Mouse (Mus musculus) frontal cortex, postnatal 14 days (tissue): Measurements from ENCODE around the gene Cirbp.

ENCODE experiments used
- DNase-seq, 2 experiments: peaks; one replicate each; pipeline ENCODE4 v3.0.0; 2022; ENCODE audit warnings: low spot score in 2 of 2

The Cirbp gene

GRCm38 (mm10) chr10:80150226-80151210 is 15.3 kb upstream of the Cirbp start:
- DNase-seq: no peak

GRCm38 (mm10) chr10:80151211-80152034 is 14.4 kb upstream of the Cirbp start:
- DNase-seq: no peak

DNA sequence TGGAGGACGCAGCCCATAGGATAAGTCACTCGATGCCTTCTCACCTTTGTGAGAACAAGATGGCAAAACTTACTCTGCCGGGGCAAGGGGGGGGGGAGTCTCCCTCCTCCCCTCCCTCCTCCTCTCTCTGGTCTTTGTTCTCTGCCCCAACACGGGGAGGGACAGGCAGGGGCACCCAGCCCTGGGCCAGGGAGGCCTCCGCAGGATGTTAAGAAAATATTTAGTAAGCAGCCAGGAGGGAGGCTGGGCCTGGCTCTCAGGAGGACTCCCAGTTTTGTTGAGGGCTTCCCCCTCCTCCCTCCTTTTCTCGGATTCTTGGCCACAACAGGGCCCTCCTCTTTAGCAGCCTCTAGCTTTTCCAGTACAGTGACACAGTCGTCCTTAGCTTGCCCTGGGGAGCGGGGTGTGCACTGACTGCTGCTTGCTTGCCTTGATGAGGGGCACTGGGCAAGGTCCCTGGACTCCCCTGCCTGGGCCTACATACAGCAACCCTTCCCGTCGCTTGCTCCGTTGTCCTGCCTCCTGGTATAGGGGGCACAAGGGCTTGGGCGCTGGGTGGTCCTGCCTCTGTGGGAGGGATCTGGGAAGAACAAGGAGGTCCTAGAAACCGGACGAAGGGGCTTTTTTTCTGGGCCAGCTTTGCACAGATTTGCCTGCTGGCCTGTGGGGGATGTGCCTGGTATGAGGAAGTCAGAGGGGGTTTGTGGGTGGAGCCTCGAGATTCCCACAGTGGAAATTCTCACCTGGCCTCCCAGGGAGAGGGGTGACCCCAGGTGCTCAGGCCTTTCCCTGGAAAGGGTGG is 13.5 kb upstream of the Cirbp start:
- no peak for DNase-seq

DNA sequence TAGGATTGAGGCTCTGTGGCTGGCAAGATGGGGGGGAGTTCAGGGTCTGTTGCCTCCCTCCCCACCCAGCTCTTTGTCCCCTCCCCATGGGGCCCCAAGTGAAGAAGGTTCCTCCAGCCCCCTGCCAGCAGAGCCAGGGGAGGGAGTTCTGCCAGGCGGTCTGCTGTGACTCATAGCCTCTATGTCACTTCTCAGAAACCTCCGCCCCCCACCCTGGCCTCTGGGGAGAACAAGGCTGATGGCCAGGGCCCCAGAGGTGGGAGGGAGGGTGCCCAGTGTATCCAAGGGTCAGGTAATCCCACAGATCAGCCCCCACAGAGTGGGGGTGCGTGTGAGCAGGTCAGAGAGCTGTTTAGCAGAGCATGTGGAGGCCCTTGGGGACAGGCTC is 12.9 kb upstream of the Cirbp start:
- peak in 1 of 2 experiments; percentile 13 for DNase-seq

DNA sequence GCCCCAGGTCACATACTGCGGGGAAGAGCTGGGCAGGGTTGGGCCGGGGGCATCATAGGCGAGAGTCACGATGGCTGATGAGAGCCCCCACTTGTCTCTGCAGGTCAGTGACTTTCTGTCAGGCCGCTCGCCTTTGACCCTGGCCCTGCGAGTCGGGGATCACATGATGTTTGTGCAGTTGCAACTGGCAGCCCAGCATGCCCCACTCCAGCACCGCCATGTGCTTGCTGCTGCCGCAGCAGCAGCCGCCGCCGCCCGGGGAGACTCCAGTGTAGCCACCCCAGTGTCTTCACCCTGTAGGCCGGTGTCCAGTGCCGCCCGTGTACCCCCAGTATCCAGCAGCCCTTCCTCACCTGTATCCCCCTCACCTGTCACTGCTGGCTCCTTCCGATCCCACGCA is 12.1 kb upstream of the Cirbp start:
- peak in 1 of 2 experiments; percentile 5 for DNase-seq

DNA sequence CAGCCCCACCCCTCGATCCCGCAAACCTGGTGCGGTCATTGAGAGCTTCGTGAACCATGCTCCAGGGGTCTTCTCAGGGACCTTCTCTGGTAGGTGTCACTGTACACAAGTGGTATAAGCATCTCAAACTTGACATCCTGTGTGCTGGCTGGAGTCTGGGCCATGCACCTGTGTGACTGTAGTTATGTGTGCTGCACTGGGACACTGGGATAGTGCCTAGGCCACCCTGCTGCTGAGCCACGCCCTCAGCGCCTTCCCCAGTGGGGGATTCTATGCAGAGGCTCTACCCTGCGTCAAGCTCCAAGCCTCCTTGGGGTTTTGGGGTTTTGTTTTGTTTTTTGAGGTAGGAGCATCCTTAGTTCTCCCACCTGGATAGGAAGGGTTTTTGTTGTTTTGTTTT is 11.4 kb upstream of the Cirbp start:
- DNase-seq: no peak

DNA sequence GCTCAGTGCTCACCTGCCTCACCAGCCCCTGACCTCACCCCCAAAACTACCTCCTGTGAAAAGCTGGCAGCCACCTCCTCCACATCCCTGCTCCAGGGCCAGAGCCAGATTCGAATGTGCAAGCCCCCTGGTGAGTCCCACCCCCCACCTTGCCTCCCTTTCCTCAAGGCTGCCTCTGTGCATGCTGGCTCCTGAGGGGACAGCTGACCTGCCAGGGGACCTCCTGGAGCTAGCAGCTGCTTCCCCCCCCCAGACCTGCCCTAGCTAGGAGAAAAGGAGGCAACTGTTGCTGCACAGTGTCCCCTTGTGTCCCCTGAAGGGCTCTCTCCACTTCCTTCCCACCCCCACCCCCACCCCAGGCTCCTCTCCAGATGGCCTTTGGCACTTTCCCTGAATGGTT is 10.5 kb upstream of the Cirbp start:
- peak in 1 of 2 experiments; percentile 10 for DNase-seq

GRCm38 (mm10) chr10:80156002-80156751 is 9.6 kb upstream of the Cirbp start:
- peak in 1 of 2 experiments; percentile 15 for DNase-seq

DNA sequence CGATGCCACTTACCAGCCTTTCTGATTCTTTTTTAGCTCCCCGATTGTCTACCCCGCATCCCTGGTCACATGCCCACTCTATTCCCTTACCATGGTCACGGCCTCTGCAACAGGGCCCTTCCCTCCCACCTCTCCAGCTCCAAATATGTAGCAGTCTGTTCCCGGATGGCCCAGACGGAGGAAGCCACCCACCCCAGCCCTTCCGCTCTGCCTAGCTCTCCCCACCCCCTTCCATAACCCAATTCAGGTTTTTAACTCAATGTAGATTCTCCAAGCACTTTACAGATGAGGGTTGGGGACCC is 9.1 kb upstream of the Cirbp start:
- DNase-seq: no peak

DNA sequence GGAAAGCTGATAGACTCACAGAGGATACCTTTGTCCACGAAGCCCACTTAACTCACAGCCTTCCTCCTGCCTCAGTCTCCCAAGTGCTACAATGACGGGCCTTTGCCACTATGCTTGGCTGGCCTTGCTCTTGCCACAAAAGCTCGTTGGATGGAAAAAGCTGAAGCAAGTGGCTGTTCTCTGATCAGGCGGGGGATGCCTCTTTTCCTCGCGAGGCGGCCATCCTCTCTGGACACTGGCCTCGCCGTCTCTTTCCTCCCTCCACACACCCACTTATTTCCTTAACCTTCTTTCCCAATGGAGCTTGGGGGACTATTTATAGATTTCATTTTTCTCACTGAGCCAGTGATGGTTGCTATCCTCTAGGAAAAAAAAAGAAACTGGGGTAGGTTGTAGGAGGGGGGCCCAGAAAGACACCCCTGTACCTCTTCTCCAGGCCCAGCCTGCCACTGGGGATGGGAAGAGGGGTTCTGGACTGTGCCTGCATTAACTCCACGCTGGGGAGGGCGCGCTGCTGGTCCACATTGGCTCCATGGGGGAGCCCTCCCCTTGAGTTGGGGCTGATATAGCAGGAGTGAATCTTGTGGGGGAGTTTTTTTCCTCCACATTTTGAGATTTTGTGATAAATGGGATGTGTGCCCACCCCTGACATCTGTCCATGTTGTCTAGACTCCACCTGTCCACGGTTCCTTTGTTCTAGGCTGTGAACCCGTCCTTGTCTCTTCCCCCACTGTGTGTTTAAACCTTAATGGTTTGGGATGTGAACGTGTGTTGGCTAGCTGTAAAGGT is 8.4 kb upstream of the Cirbp start:
- no peak for DNase-seq

DNA sequence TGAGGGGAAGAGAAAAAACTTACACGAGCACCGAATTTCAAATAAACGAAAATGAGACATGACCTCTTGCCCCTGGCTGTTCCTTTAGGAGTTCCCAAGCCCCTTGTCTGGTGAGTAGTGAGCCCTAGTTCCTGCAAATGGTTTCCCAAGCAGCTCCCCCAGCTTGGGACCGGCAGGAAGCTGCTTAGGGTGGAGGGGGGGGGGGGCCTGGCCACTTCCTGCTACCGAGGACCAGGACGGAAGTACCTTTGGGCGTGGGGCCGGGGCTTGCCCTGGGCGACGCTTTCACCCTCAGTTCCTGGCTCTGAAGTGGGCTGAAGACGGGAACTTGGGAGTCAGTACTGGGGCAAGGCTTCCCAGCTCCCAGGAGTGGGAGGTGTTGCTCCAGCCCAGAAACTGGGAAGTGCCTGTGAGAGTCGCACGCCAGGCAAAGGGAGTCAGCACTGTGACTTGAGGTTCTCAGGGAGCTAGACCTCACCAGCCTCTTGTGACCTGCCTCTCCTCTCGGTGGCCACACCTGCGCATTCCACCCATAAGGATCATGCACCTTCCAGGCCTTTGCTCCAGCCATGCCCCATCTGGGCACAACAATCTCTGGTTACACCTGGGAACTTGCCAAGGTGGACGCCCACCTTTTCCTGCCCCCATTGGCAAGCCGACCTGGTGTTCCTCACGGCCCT is 7.3 kb upstream of the Cirbp start:
- no peak for DNase-seq

DNA sequence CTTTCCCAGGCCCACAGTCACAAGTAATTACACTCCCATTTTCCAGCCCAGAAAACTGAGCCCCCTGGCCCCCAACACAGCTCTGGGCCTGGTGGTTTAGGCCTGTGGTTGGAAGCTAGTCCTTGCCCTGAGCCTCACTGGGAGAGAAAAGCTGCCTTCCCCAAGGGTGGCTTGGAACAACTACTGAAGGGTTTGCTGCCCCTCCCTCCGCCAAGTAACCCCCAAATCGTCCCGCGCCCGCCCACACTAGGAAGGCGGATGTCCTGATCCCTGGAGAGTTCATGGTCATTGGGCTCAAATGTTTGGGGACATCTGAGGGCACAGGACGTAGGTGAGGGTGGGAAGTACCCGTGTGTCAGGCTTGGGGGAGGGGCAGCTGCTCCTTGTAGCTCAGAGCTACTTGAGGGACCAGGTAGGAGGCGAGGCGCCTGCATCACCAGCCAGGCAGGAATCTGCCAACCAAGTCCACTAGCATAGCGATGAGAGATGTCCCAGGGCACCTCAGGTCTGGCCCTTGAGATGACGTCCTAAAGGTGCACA is 6.7 kb upstream of the Cirbp start:
- DNase-seq: no peak

- DNase-seq: peak; percentile 98 to 100
Observed at GRCm38 (mm10) chr10:80159561-80160454, 6.0 kb upstream of the Cirbp start.

DNA sequence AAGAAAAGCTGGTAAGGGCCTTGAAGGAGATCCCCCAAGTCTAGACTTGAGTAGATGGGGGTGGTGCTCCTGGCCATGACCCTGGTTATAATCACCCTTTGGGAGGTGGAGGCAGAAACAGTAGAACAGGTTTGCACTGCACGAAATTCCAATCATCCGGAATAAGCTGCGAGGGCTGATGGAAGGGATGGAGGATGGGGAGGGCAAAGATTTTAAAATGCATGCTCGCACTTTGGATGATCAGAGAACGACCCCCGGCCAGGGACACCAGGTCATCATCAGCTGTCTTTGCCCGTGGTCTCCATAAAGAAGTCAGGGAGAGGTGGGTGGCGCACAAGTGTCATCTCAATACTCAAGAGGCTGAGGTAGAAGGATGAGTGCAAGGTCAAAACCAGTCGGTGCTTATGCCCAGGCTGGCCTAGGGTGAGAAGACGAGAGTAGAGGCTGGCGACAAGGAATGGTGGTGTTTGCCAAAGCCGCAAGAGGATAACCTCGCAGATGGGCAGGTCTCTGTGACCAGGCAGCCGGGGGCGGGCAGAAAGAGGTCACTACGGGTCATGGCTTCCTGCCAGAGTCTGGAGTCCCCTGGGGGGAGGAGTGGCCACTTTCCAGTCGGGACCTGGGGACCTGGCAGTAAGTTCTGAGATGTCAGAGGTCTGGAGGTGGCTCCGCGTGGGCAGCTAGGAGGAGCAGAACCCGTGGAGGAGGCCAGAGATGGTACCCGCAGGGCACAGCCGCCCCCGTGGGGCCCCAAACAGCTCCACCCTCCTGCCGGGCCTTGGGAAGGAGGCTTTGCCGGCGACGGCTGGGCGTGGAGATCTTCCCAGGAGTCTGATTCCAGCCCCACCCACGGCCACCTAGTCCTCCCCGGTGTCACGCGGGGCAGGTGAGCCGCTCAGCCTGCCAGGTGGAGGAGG is 5.1 kb upstream of the Cirbp start:
- DNase-seq: peak in 1 of 2 experiments; percentile 69

DNA sequence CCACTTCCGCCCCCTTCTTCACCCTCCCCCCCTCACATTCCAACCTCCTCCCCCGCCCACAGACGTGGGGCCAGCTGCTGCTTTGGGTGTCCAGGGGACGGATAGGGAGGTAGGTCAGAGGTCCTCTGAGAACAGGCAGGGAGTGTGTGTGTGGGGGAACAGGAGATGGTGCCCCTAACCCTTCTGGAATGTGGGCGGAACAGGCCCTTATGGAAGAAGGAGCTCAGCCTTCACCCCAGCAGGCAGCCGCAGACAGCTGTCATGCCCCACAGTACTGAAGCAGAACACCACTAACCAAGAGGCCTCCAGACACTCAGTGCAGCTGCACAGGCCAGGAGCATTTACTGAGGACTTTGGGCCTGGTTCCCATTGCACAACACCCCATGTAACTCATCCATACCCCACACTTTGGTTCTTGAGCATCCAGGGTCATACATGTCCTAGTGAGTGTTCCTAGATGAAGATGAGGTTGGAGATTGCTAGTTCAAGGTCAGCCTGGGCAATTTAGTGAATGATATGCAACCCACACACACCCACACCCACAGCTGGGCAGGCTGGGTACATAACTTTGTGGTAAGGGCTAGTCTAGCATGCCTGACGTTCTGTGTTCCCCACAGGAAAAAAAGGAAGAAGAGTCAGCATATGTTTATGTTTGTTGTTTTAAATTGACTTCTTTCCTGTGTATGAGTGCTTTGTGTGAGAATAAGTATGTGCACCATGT is 4.1 kb upstream of the Cirbp start:
- DNase-seq: no peak

DNA sequence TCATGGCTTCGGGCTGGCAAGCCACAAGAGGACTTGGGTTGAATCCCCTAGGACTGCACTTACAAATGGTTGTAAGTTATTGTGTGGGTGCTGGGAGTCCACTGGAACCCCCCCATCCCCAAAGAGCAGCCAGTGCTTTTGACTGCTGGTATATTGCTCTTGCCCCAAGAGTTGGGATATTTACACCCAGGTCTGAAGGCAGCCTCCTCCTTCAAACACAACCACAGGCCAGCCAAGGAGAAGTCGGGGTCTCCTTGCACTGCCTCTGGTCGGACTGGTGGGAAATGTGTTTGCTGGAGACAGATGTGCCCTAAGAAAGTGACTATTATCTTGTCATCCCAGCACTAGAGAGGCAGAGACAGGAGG is 3.6 kb upstream of the Cirbp start:
- DNase-seq: no peak
